Mouse (Mus musculus): ENCODE data around the gene Ucma. TPM values are rescaled to one million over a fixed set of nuclear protein-coding genes. Genes with fewer than 3 reads are reported as not detected.

Gene Ucma
- total and polyA plus RNA-seq, 2 experiments, result not detected

- DNase-seq (ENCODE audit: extremely low read depth, low read depth, low spot score), result no peak
- Histone ChIP-seq H3K27ac (replicated peaks; ENCODE audit: insufficient read depth, low read depth, low read length) (no peak overlapping the region), H3K79me2 (ENCODE audit: control insufficient read depth, insufficient read depth, low read length) (no peaks in the 10 kb centered on the region), H3K4me3 (ENCODE audit: insufficient read depth, low read depth, low read length) (no peak overlapping the region), H3K36me3 (ENCODE audit: control insufficient read depth, insufficient read depth, low read length) (no peaks in the 10 kb centered on the region), H3K9ac (ENCODE audit: low read depth, low read length) (no peak overlapping the region), H3K4me1 (ENCODE audit: control insufficient read depth, insufficient read depth, low read length) (peaks cover 13% of the 10 kb centered on the region; the same call in 1 of the 2 replicates), H3K27me3 (ENCODE audit: control insufficient read depth, insufficient read depth, low read length) (no peaks in the 10 kb centered on the region)
- TF ChIP-seq CTCF (IDR thresholded peaks at IDR 0.05; ENCODE audit: low read depth, low read length) (no peak), POLR2A (IDR thresholded peaks at IDR 0.05; ENCODE audit: extremely low read depth, insufficient read depth, low read length) (no peak)
- 65% methylated on average over 5 of the region's 5 CpGs for WGBS
These were observed 8.1 kb downstream of the Ucma start for GRCm38 (mm10) chr2:4983987-4984386.

- H3K27ac ChIP-seq (replicated peaks; ENCODE audit: insufficient read depth, low read depth, low read length), result no peak overlapping the region
These were observed 9.1 kb downstream of the Ucma start for GRCm38 (mm10) chr2:4985000-4985399.

GRCm38 (mm10) chr2:4986798-4987197, 10.9 kb downstream of the Ucma start:
- Histone ChIP-seq H3K27me3 (ENCODE audit: control insufficient read depth, insufficient read depth, low read length) (no peaks in the 10 kb centered on the region), H3K4me1 (ENCODE audit: control insufficient read depth, insufficient read depth, low read length) (peaks cover 21% of the 10 kb centered on the region), H3K27ac (replicated peaks; ENCODE audit: insufficient read depth, low read depth, low read length) (peak overlapping the region; percentile 94), H3K9ac (ENCODE audit: low read depth, low read length) (no peak overlapping the region), H3K36me3 (ENCODE audit: control insufficient read depth, insufficient read depth, low read length) (peaks cover 19% of the 10 kb centered on the region), H3K79me2 (ENCODE audit: control insufficient read depth, insufficient read depth, low read length) (no peaks in the 10 kb centered on the region), H3K4me3 (ENCODE audit: insufficient read depth, low read depth, low read length) (no peak overlapping the region)
- 85% methylated on average over 4 of the region's 4 CpGs for WGBS
- TF ChIP-seq CTCF (IDR thresholded peaks at IDR 0.05; ENCODE audit: low read depth, low read length), result no peak
- no peak for TF ChIP-seq POLR2A (IDR thresholded peaks at IDR 0.05; ENCODE audit: extremely low read depth, insufficient read depth, low read length)
- no peak for DNase-seq (ENCODE audit: extremely low read depth, low read depth, low spot score)

More at GRCm38 (mm10) chr2:4985000-4985399, 9.1 kb downstream of the Ucma start:
- Histone ChIP-seq H3K4me3 (ENCODE audit: insufficient read depth, low read depth, low read length) (no peak overlapping the region), H3K9ac (ENCODE audit: low read depth, low read length) (no peak overlapping the region), H3K79me2 (ENCODE audit: control insufficient read depth, insufficient read depth, low read length) (no peaks in the 10 kb centered on the region), H3K4me1 (ENCODE audit: control insufficient read depth, insufficient read depth, low read length) (peaks cover 11% of the 10 kb centered on the region; the same call in 1 of the 2 replicates), H3K36me3 (ENCODE audit: control insufficient read depth, insufficient read depth, low read length) (peaks cover 3% of the 10 kb centered on the region; the same call in 1 of the 2 replicates), H3K27me3 (ENCODE audit: control insufficient read depth, insufficient read depth, low read length) (no peaks in the 10 kb centered on the region)
- WGBS, result 89% methylated on average over 6 of the region's 6 CpGs
- TF ChIP-seq POLR2A (IDR thresholded peaks at IDR 0.05; ENCODE audit: extremely low read depth, insufficient read depth, low read length), result no peak
- no peak for TF ChIP-seq CTCF (IDR thresholded peaks at IDR 0.05; ENCODE audit: low read depth, low read length)
- no peak for DNase-seq (ENCODE audit: extremely low read depth, low read depth, low spot score)

GRCm38 (mm10) chr2:4987388-4988180, 11.7 kb downstream of the Ucma start:
- peaks cover 24% of the 10 kb centered on the region for H3K36me3 ChIP-seq (ENCODE audit: control insufficient read depth, insufficient read depth, low read length)
- peak overlapping the region; percentile 61 for H3K9ac ChIP-seq (ENCODE audit: low read depth, low read length)
- no peak overlapping the region for H3K4me3 ChIP-seq (ENCODE audit: insufficient read depth, low read depth, low read length)
- H3K4me1 ChIP-seq (ENCODE audit: control insufficient read depth, insufficient read depth, low read length), result peaks cover 26% of the 10 kb centered on the region
- no peaks in the 10 kb centered on the region for H3K27me3 ChIP-seq (ENCODE audit: control insufficient read depth, insufficient read depth, low read length)
- WGBS, result 26% methylated on average over 8 of the region's 8 CpGs
- DNase-seq (ENCODE audit: extremely low read depth, low read depth, low spot score), result peak; percentile 97
- TF ChIP-seq CTCF (IDR thresholded peaks at IDR 0.05; ENCODE audit: low read depth, low read length) (no peak), POLR2A (IDR thresholded peaks at IDR 0.05; ENCODE audit: extremely low read depth, insufficient read depth, low read length) (no peak)
- peaks cover 2% of the 10 kb centered on the region; the same call in 1 of the 2 replicates for H3K79me2 ChIP-seq (ENCODE audit: control insufficient read depth, insufficient read depth, low read length)
- H3K27ac ChIP-seq (replicated peaks; ENCODE audit: insufficient read depth, low read depth, low read length), result peak overlapping the region; percentile 94

GRCm38 (mm10) chr2:4988826-4989424, 13.0 kb downstream of the Ucma start:
- Histone ChIP-seq H3K4me3 (ENCODE audit: insufficient read depth, low read depth, low read length) (no peak overlapping the region), H3K9ac (ENCODE audit: low read depth, low read length) (peak overlapping the region; percentile 57), H3K4me1 (ENCODE audit: control insufficient read depth, insufficient read depth, low read length) (peaks cover 30% of the 10 kb centered on the region), H3K36me3 (ENCODE audit: control insufficient read depth, insufficient read depth, low read length) (peaks cover 29% of the 10 kb centered on the region), H3K27ac (replicated peaks; ENCODE audit: insufficient read depth, low read depth, low read length) (peak overlapping the region; percentile 73), H3K27me3 (ENCODE audit: control insufficient read depth, insufficient read depth, low read length) (no peaks in the 10 kb centered on the region), H3K79me2 (ENCODE audit: control insufficient read depth, insufficient read depth, low read length) (peaks cover 6% of the 10 kb centered on the region; the same call in 1 of the 2 replicates)
- WGBS, result 38% methylated on average over 11 of the region's 11 CpGs
- TF ChIP-seq POLR2A (IDR thresholded peaks at IDR 0.05; ENCODE audit: extremely low read depth, insufficient read depth, low read length) (no peak), CTCF (IDR thresholded peaks at IDR 0.05; ENCODE audit: low read depth, low read length) (peak; percentile 75)
- peak; percentile 78 for DNase-seq (ENCODE audit: extremely low read depth, low read depth, low spot score)
